Mouse (Mus musculus) left cerebral cortex, adult 18-20 months (tissue): ENCODE measurements at regions not wholly inside any gene's neighbourhood (a gene's known extent, or its start where the extent isn't known, plus 50 kb on each side); places are given as distances from the start of the nearest gene placed in this dataset.
A peak's percentile ranks its signal among the peaks of the same experiment; 100 is the strongest.

Source experiments
- DNase-seq, 2 experiments: peaks; one replicate each; pipeline ENCODE4 v3.0.0; 2021 to 2022; ENCODE audit warnings: low spot score in 2 of 2, mixed read lengths in 1 of 2

DNA sequence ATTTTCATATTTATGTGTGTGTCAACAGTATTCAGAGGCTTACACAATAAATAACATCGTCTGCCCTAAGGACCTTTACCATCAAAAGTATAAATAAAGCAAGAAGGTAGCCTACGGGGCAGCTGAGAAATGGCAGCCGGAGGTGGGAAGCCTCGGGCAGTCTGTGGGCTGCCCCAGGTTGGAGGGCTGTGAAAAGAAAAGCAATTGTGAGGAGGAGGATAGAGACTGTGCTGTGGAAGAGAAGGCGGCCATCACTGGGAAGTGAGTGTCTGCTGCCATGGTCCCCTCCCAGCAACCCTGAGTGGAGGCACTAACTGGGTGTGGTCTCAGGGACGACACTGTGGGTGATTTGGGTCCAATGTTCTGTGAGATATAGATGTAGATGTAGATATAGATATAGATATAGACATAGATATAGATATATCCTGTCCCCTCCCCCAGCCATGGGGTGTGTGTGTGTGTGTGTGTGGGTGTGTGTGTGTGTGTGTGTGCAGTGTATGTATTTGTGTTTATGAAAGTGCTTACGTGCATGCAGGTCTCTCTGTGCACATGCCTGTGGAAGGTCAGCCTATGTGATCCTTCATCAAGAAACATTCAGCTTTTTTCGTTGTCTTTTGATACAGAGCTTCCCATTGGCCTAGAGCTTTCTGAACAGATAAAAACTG lies 220.6 kb upstream of the Noct start:
- no peak for DNase-seq

- no peak for DNase-seq
These were observed 220.0 kb upstream of the Noct start for GRCm38 (mm10) chr3:51004216-51004615.

DNA sequence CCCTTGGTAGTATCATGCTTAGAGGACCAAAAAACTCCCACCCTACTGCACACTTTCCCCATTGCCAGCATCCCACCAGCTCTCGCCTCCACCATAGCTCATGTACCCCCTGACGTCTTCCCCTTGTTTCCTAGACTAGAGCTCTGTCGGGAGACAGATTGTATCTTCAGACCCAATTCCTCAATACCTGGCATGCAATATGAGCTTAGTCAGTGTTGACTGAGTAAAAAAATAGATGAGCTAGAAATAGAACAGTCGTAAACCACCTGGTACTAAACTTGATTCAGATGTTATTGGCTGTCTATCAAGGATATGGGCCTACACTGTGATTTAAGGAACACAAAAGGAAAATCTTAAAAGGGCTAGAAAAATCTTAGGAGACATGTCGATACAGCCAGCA lies 215.1 kb upstream of the Noct start:
- no peak for DNase-seq

- no peak for DNase-seq
These were observed 204.4 kb upstream of the Noct start for GRCm38 (mm10) chr3:51019650-51020346.

DNA sequence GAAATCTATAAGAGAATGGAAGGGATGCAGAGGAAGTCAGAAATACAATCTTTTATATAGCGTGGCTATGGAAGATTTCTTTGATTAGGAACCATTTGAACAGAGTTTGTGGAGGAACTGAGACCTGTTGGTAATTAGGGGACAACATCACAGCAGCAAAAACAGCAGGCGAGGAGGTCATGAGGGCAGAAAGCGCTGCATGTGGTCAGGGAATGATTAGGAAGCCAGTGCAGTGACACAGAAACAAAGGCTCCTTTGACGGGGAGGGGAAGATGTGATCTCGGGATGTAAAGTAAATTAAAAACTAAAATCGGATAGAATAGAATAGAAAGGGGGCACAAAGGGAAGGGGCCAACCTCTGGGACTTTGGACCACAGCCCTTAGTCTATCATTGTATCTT lies 199.6 kb upstream of the Noct start:
- DNase-seq: no peak

GRCm38 (mm10) chr3:51031821-51032220 lies 192.4 kb upstream of the Noct start:
- DNase-seq: no peak

GRCm38 (mm10) chr3:51033292-51033691 lies 191.0 kb upstream of the Noct start:
- DNase-seq: no peak

DNA sequence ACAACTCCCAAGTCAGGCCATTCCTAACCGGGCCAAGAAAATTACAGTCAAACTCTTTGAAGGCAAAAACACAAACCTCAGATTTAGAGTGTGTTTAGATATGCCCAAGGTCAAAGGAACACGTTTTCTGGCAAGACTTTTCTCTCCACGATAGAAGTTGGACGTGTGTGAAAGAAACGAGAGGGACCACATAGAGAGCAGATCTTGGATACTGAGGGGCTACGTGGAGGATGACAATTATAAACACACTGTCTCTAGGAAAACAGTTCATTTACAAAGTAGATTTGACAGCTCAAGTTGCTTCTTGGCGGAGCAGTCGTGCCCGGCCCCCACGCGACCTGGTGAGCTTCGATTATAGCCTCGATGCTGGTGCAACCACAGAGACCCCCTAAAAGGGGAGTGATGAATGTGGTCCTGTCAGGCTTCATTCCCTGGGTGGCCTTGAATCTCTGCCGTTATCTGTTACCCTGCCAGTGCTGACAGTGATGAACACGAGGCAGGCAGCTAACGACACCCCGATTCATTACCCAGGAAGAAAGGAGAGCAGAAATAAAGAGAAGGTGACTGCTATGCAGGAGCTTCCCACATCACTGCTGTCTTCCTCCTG lies 187.4 kb upstream of the Noct start:
- no peak for DNase-seq

DNA sequence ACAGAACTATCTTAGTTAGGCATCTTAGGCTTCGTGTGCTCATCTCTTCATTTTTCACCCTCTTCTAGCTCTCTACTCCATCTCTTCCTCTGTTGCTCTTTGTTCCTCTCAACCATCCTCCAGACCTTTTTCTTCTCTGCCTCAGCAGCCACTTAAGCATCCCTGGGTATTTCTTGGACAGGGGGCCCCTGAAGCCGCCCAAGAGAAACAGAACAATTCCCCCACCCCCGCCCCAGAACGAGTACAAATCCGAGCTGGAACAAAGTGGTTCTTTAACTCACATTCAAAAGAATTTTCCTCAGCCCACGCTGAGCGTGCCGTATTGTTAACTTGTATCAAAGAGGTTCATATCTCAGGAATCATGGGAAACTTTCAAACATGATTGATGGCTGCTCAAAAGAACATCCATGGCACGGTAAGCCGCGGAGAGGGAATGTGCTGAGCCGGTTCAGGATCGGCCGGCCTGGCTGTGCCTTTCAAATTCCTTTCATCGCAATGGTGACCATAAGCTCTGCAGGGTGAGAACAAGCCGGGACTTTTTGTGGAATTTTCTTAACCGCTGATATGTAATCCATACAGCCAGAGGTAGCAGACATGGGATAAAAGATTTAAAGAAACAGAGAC lies 181.9 kb upstream of the Noct start:
- DNase-seq: no peak

DNA sequence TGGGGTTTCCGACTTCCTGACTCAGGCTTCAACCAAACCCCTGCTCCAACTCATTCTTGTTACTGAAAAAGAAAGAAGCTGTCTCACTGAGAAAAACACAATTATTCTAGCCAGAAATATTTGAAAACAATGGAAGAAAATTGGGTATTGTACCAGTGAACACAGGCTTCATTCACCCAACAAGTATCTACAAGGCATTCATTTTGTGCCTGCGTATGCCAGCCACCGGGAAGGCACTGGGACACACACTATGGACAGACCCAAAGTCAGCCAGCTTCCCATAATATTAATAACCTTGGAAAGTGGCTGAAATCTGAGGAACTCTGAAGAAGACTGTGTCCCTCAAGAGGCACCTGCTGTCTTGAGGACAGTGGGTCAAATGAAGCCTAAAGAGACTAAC lies 175.5 kb upstream of the Noct start:
- DNase-seq: no peak

GRCm38 (mm10) chr3:51050156-51050555 lies 174.1 kb upstream of the Noct start:
- DNase-seq: no peak

DNA sequence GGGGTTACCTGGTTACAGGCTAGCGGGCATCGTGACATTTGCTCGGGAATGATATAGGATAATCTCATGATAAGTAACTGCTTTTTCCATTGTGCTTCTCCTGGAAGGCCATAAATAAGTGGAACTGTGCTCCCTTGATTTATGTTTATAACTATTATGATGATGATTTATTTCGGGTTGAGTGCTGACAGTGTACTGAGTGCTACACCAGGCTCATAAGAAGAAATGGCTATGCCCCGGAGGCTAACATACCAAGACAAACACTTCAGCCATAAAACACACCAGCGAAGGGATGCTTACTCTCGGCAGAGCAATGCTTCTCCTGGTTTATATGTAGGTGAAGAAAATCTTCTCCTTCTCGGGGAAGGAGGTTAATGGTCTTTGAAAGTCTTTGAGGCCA lies 169.2 kb upstream of the Noct start:
- no peak for DNase-seq

- DNase-seq: no peak
These were observed 160.0 kb upstream of the Noct start for GRCm38 (mm10) chr3:51064201-51064600.

DNA sequence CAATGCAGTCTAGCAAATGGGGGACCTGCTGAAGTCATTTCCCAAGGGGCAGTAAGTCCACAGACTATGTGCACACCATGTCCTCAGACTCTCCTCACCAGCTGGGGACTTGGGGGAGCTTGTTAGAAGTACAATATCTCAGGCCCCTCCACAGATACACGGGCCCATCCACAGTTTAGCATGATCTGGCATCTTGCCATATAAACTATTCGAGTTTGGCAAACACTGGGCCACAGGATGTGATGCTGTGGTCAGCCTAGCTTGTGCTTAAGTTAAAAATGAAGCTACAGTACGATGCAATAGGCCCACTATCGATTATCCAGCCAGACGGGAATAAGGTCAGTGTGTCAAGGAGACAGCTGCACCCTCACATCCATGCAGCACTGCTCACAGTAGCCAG lies 157.9 kb upstream of the Noct start:
- DNase-seq: no peak

DNA sequence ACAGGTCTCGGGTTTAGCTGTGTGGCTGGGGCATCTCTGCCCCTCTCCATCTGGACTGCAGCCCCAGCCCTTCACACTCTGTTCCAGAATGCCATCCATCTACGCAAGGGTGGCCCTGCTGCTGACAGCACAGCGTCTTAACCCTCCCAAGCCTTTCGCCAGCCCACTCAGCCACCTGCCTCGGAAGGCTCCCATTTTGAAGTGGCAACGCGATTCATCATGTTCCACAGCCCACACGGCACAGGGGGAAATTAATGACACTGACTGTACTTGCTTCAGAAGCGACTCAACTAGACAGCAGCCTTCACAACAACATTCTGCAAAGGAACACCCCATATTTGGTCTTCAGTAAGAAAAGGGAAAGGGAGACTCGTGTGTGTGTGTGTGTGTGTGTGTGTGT lies 151.8 kb upstream of the Noct start:
- DNase-seq: peak; percentile 55 to 63

GRCm38 (mm10) chr3:51073003-51073679 lies 151.1 kb upstream of the Noct start:
- no peak for DNase-seq

DNA sequence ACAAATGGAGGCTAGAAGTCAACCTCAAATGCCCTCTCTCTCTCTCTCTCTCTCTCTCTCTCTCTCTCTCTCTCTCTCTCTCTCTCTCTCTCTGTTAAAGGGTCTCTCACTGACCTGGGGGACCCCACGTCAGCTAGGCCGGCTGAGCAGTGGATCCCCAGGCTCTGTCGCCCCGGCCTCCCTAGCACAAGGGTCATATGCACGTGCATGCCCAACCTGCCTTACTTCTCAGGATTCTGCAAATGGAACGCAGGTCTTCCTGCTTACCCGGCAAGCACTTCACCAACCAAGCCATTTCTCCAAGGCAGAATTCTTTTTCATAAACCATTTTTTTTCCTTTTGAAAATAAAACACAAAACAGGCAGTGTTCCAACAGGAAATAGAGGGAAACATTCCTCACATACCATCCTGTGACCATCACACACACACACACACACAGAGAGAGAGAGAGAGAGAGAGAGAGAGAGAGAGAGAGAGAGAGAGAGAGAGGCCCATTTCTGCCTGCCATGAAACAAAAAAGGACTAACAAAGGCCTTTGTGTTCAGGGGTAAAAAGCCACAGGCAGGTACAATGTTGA lies 150.4 kb upstream of the Noct start:
- DNase-seq: no peak

- no peak for DNase-seq
These were observed 148.9 kb upstream of the Noct start for GRCm38 (mm10) chr3:51075219-51075920.

GRCm38 (mm10) chr3:51078459-51078858 lies 145.8 kb upstream of the Noct start:
- no peak for DNase-seq

DNA sequence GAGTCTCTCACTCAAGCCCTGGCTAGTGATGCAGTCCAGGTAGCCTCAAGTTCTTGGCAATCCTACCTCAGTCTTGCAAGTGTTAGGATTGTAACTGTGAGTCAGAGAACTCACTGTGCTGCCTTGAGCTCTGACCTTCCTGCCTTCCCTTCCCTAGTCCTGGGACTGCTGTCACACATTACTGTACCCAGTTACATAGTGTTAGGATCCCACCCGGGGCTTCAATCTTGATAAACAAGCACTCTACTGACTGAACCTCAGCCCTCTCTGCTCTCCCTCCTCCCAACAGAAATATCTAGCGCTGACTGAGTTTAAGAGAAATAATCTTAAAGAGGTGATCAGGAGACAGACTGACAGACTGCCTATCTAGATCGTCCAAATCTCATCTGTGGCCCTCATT lies 143.8 kb upstream of the Noct start:
- no peak for DNase-seq

DNA sequence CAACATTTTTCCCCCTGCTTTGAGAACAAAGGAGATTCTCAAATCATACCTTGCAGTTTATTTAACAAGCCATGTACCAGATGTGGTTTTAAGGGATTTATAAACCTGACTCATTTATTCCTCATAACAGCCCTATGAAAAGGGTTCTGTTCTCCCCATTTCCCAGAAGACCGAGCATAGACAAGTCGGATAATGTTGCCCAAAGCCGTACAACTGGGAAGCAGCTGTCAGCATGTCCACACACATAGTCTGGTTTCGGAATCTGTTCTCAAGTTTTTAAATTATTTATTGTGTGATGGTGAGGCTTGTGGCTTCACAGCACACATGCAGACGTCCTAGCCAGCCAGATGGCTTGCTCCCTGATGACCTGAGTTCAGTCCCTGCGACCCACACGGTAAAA lies 143.4 kb upstream of the Noct start:
- DNase-seq: no peak
